Mouse (Mus musculus) kidney, embryonic 14.5 days (tissue): ENCODE data around the gene Ccnt1. TPM values are rescaled to one million over a fixed set of nuclear protein-coding genes. Genes with fewer than 3 reads are reported as not detected.

Source experiments
- ATAC-seq: fragments of 200-750 bp; cut with Nextera tagmentation; 2 replicates; pipeline ENCODE4 v1.8.0; 2017; ENCODE audit warnings: moderate number of reproducible peaks, mild to moderate bottlenecking, moderate TSS enrichment, moderate library complexity; ENCODE audit not compliant: low FRiP score, low TSS enrichment
- H3K27ac ChIP-seq: fragments of 300-500 bp; sonication (generic); 2 replicates; pipeline ENCODE4 v1.5.1; 2014; ENCODE audit warnings: low read depth, mild to moderate bottlenecking, low read length, moderate library complexity, mixed read lengths
- H3K27me3 ChIP-seq: fragments of 300-500 bp; sonication (generic); 2 replicates; pipeline ENCODE4 v1.6.1; 2014; ENCODE audit warnings: mild to moderate bottlenecking, low read length; ENCODE audit not compliant: control insufficient read depth, insufficient read depth
- H3K36me3 ChIP-seq: fragments of 300-500 bp; sonication (generic); 2 replicates; pipeline ENCODE4 v1.6.1; 2014; ENCODE audit warnings: low read length, mixed read lengths; ENCODE audit not compliant: control insufficient read depth, insufficient read depth
- H3K4me1 ChIP-seq: fragments of 300-500 bp; sonication (generic); 2 replicates; pipeline ENCODE4 v1.6.1; 2014; ENCODE audit warnings: low read length, mixed read lengths; ENCODE audit not compliant: control insufficient read depth, insufficient read depth
- H3K4me2 ChIP-seq: fragments of 300-500 bp; sonication (generic); replicated peaks from 2 replicates; pipeline ENCODE4 v1.6.1; 2014; ENCODE audit warnings: low read depth, mild to moderate bottlenecking, low read length
- H3K4me3 ChIP-seq: fragments of 300-500 bp; sonication (generic); 2 replicates; pipeline ENCODE4 v1.5.1; 2014; ENCODE audit warnings: mild to moderate bottlenecking, low read length
- H3K9ac ChIP-seq: fragments of 300-500 bp; sonication (generic); 2 replicates; pipeline ENCODE4 v1.6.1; 2014; ENCODE audit warnings: low read depth, mild to moderate bottlenecking, low read length, moderate library complexity
- H3K9me3 ChIP-seq: fragments of 300-500 bp; sonication (generic); 2 replicates; pipeline ENCODE4 v1.6.1; 2016; ENCODE audit warnings: low read length; ENCODE audit not compliant: control insufficient read depth
- WGBS: fragments of 180-500 bp; shearing (Covaris S2); extraction: QIAGEN DNeasy Blood & Tissue Kit; methylation state at CpG from one replicate; pipeline ENCODE4 v1.1.7; 2014; 5-methylcytosine and 5-hydroxymethylcytosine counted together
- polyA plus RNA-seq: library from polyadenylated mRNA; unstranded; fragments of >200 nt; fragmentation: Nextera tagmentation; extraction: Ambion mirVana; gene quantifications from 2 replicates; pipeline ENCODE4 v1.2.1, GENCODE M21; 2014

Ccnt1 gene
- polyA plus RNA-seq, 1 experiment from 2014 or later = 72.9 TPM

DNA sequence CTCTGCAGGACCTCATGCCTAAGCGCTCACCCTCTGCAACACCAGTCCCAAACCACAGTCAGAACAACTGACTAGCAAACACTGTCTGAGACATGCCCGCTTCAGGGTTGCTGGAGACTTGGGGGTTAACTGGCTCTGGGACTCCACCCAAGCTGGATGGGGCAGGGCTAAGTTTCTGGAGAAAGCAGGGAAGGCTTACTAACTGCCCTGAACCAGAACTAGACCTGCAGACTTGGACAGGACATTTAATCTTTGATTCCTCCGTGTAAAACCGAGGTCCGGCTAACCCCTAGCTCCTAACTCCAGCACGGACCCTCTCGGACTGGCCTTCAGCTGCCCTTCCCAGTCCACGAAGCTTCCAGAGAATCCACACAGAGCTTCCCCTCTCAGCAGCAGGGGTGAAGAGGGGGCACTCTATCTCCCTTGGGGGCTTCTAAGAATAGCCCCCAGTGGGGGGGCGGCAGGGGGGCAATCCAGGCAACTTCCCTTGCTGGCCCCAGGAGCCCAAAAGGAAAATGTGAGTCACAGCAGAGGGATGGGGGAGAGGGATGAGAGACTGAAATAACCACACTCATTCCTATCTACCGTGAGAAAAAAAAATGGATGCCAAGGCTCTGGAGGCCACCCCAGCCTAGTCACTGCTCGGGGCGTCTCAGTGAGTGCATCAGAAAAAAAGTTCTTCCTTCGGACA, 31.6 kb upstream of the Ccnt1 start:
- WGBS = 29% methylated on average over 13 of the region's 13 CpGs
- peaks cover 54% of the 10 kb centered on the region for H3K36me3 ChIP-seq
- ATAC-seq = peak; percentile 11; the same call in 1 of the 2 replicates
- H3K9ac ChIP-seq = peak overlapping the region; percentile 55; the same call in 1 of the 2 replicates
- H3K27me3 ChIP-seq = no peaks in the 10 kb centered on the region
- H3K27ac ChIP-seq = peak overlapping the region; percentile 74; the same call in 1 of the 2 replicates
- peak overlapping the region; percentile 35 for H3K4me3 ChIP-seq
- peak overlapping the region; percentile 56 for H3K4me2 ChIP-seq
- H3K9me3 ChIP-seq = no peaks in the 10 kb centered on the region
- peaks cover 45% of the 10 kb centered on the region for H3K4me1 ChIP-seq

DNA sequence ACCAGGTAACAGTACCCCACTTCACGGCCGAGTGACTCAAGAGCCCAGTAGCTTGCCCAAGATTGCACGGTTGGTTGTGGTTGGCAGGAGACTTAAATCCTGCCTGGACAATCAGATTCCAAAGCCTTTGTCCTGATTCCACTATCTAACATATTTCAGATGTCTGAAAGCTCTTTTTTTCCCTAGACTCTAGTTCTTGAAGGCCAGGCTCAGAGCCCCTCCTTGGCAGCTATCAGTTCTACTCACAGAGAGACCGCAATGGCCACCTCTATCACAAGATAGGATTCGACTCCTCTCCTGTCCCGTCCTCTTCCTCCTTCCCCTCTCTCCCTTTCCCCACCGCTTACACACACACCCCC, 31.1 kb upstream of the Ccnt1 start:
- Histone ChIP-seq H3K36me3 (peaks cover 59% of the 10 kb centered on the region), H3K4me2 (peak overlapping the region; percentile 56), H3K9me3 (no peaks in the 10 kb centered on the region), H3K9ac (peak overlapping the region; percentile 55; the same call in 1 of the 2 replicates), H3K27ac (no peak overlapping the region), H3K4me3 (peak overlapping the region; percentile 35; the same call in 1 of the 2 replicates), H3K27me3 (no peaks in the 10 kb centered on the region), H3K4me1 (peaks cover 39% of the 10 kb centered on the region)
- 47% methylated on average over 7 of the region's 7 CpGs for WGBS
- no peak; the same call in 1 of the 2 replicates for ATAC-seq

DNA sequence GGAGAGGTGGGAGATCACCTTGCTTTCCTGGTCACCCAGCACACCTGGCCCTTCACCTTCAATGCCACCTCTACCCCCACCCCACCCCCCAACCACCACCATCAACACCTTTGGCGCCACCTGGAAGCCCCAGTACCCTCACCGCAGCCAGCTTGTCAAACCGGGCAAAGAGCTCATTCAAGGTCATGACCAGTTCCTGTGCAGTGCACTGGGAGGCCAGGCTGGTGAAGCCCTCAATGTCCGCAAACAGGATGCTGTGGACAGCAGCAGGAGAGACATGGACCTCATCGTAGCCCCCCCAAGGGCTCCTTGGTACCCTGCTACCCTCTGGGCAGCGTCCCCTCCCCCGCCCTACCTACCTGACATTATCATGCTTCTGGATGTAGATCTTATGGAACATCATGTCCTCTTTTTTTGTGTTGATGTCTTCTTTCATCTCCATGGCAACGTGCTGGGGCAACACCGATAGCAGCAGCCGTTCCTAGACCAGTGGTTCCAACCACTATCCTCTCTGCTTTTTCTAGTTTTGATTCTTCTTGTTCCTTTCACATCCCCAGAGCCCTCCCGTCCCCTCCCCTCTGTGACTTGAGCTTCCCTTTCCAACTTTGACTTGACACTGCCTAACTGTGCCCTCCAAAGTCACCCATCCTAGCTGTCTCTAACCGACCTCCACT, 29.4 kb upstream of the Ccnt1 start:
- H3K4me2 ChIP-seq = no peak overlapping the region
- 90% methylated on average over 12 of the region's 12 CpGs for WGBS
- H3K9ac ChIP-seq = no peak overlapping the region
- ATAC-seq = no peak
- no peak overlapping the region for H3K27ac ChIP-seq
- no peaks in the 10 kb centered on the region for H3K27me3 ChIP-seq
- peaks cover 31% of the 10 kb centered on the region for H3K4me1 ChIP-seq
- H3K4me3 ChIP-seq = no peak overlapping the region
- no peaks in the 10 kb centered on the region for H3K9me3 ChIP-seq
- H3K36me3 ChIP-seq = peaks cover 76% of the 10 kb centered on the region

DNA sequence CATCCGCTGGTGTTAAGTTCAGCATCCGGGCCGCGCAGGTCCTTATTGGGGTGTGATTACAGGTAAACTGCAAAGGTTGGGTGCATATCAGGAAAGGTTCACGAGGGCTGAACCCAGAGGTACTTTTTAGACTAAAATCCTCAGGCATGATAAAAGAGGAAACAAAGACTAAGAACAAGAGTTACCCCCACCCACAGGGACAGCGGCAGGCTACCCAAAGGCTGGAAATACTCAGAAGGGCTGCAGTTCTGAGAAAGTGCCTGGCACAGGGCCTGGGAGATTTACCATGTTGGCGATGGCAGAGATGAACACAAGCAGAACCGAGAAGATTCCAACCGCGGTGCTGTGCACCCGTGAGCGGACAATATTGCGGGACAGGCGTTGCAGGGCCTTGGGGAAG, 25.9 kb upstream of the Ccnt1 start:
- H3K27me3 ChIP-seq = no peaks in the 10 kb centered on the region
- no peak for ATAC-seq
- peaks cover 93% of the 10 kb centered on the region for H3K36me3 ChIP-seq
- H3K9ac ChIP-seq = no peak overlapping the region
- peaks cover 7% of the 10 kb centered on the region; the same call in 1 of the 2 replicates for H3K4me1 ChIP-seq
- no peak overlapping the region for H3K27ac ChIP-seq
- WGBS = 96% methylated on average over 14 of the region's 14 CpGs
- no peak overlapping the region for H3K4me3 ChIP-seq
- H3K4me2 ChIP-seq = no peak overlapping the region
- H3K9me3 ChIP-seq = no peaks in the 10 kb centered on the region

DNA sequence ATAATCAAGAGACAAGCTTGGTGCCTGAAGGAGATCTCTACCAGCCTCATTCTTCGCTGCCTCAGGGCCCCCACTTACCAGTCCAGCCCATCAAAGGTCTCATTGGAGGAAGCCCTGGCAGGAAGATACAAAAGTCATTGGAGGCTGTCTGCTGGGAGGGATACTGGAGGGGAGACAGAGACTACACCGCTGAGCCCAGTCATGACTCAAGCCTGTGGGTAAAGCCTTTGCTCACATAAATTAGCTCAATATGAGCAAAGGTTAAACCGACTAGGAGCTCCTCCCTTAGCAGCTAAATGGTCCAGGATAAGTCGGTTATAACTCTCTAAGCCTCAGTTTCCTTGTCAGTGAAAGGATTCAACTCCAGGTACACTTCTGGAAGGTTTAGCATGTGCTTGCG, 24.3 kb upstream of the Ccnt1 start:
- ATAC-seq = no peak
- no peak overlapping the region for H3K4me2 ChIP-seq

DNA sequence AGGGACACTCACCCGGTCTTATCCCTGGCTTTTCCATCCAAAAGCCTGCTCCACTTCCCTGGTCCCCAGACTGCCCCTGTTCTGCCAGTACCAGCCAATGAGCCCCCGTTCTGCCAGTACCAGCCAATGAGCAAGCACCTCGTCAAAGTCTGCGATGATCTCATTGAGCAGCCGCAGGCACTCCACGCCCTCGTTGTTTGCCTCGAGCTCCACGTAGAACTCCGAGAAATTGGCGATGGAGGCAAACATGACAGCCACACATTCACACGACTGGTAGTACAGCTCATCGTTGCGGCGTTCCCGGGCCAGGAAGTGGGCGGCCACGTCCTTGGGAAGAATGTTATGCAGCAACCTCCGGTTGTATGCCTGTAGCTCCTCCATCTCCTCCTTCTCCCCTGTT, 23.5 kb upstream of the Ccnt1 start:
- H3K9ac ChIP-seq = no peak overlapping the region

More for the DNA sequence above, 24.3 kb upstream of the Ccnt1 start:
- no peaks in the 10 kb centered on the region for H3K4me1 ChIP-seq
- H3K27me3 ChIP-seq = no peaks in the 10 kb centered on the region
- H3K9ac ChIP-seq = no peak overlapping the region
- peaks cover 95% of the 10 kb centered on the region for H3K36me3 ChIP-seq
- no peak overlapping the region for H3K4me3 ChIP-seq
- 90% methylated on average over 5 of the region's 5 CpGs for WGBS
- H3K9me3 ChIP-seq = no peaks in the 10 kb centered on the region
- H3K27ac ChIP-seq = no peak overlapping the region

DNA sequence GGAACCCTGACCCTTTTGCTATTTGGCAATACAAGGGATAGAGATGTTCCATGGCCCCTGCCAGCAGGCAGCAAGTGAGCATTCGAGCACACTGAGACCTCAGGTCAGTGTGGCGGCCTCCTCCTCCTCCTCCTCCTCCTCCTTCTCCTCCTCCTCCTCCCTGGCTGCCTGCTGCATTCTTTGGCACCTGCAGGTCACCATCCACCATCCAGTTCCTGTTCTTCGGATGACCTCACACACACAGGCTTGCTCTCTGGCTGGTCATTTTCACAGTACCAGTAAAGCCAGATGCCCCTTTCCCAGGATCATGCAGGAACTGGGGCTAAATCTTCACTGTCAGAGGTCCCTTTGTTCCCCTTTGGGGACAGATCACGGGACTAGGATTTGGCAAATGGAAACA, 20.7 kb upstream of the Ccnt1 start:
- Histone ChIP-seq H3K4me3 (no peak overlapping the region), H3K27ac (no peak overlapping the region), H3K4me1 (no peaks in the 10 kb centered on the region), H3K4me2 (no peak overlapping the region), H3K9ac (no peak overlapping the region), H3K27me3 (no peaks in the 10 kb centered on the region), H3K36me3 (peaks cover 72% of the 10 kb centered on the region), H3K9me3 (no peaks in the 10 kb centered on the region)
- WGBS = 60% methylated on average over 4 of the region's 4 CpGs
- ATAC-seq = no peak

More for the DNA sequence above, 23.5 kb upstream of the Ccnt1 start:
- Histone ChIP-seq H3K4me3 (no peak overlapping the region), H3K27ac (no peak overlapping the region), H3K4me1 (no peaks in the 10 kb centered on the region), H3K27me3 (no peaks in the 10 kb centered on the region), H3K9me3 (no peaks in the 10 kb centered on the region), H3K36me3 (peaks cover 93% of the 10 kb centered on the region), H3K4me2 (no peak overlapping the region)
- no peak for ATAC-seq
- WGBS = 83% methylated on average over 19 of the region's 19 CpGs

DNA sequence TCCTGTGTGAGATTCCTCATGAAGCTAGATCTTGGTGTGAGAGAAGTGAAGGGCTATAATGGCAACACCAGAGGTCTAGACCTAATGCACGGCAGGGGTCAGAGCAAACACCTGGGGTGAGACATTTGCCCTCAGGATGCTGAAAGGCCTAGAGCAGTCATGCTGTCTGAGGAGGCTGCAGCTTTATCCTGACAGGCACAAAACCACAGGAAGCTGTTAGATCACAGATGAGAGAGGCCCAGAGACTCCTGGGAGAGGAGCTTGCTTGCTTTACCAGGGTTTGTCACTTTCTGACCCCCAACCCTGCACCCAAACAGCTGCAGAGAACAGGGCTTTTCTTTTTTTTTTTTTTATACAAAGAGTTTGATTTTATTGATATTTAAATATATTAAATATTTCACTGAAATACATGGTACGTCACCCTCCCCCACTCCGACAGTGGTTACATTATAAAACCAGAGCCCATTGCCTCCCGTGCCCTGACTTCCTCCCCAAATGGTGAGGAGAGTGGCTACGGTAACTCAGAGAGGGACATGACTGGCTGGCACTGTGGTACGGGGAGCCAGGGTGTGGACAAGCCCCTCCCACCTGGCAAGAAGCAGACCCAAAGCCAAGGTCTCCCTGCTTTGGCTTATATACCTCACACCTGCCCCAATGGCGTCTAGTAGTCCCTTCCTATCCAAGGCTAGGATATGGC, 19.1 kb upstream of the Ccnt1 start:
- no peak overlapping the region for H3K4me3 ChIP-seq
- peaks cover 56% of the 10 kb centered on the region for H3K36me3 ChIP-seq

DNA sequence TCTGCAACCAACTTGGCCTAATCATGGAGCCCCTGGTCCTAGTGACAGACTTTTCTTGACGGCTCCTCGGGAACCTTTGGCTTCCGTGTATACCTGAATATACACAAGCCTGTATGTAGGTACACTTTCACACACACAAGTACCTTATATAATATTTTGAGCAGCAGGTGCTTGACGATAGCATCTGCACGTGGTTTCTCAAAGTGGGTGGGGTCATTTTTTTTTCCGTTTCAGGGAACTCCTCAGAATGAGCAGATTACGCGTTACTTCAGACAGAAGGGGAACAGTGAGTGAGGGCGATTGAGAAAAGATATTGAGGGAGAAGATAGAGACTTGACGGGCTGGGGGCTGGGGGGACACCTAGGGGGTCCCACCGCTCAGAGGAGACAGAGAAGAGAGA, 17.0 kb upstream of the Ccnt1 start:
- H3K4me1 ChIP-seq = peaks cover 4% of the 10 kb centered on the region; the same call in 1 of the 2 replicates
- no peak overlapping the region for H3K9ac ChIP-seq
- no peak overlapping the region for H3K4me3 ChIP-seq
- H3K9me3 ChIP-seq = no peaks in the 10 kb centered on the region
- peaks cover 35% of the 10 kb centered on the region for H3K36me3 ChIP-seq
- H3K27me3 ChIP-seq = no peaks in the 10 kb centered on the region
- H3K4me2 ChIP-seq = no peak overlapping the region
- no peak for ATAC-seq
- 90% methylated on average over 11 of the region's 11 CpGs for WGBS
- no peak overlapping the region for H3K27ac ChIP-seq

More for the DNA sequence above, 19.1 kb upstream of the Ccnt1 start:
- no peak overlapping the region for H3K27ac ChIP-seq
- H3K27me3 ChIP-seq = no peaks in the 10 kb centered on the region
- H3K4me1 ChIP-seq = peaks cover 4% of the 10 kb centered on the region; the same call in 1 of the 2 replicates
- no peak overlapping the region for H3K4me2 ChIP-seq
- no peak for ATAC-seq
- no peaks in the 10 kb centered on the region for H3K9me3 ChIP-seq
- 71% methylated on average over 7 of the region's 7 CpGs for WGBS
- no peak overlapping the region for H3K9ac ChIP-seq
